Mouse (Mus musculus) E14TG2a.4 (cell line): Measurements from ENCODE around the gene Herc1.

Experiments used
- H3K27me3 ChIP-seq: 2 replicates; pipeline ENCODE4 v1.6.1; 2014; ENCODE audit warnings: low read length, control low read depth; ENCODE audit not compliant: insufficient read depth
- H3K36me3 ChIP-seq: 2 replicates; pipeline ENCODE4 v1.6.1; 2014; ENCODE audit warnings: low read length, control low read depth; ENCODE audit not compliant: insufficient read depth
- H3K4me1 ChIP-seq: replicated peaks from 2 replicates; pipeline ENCODE4 v1.6.1; 2014; ENCODE audit warnings: low read depth, low read length, control low read depth
- H3K4me3 ChIP-seq: replicated peaks from 2 replicates; pipeline ENCODE4 v1.5.1; 2014; ENCODE audit warnings: mild to moderate bottlenecking, low read length
- H3K9me3 ChIP-seq: 2 replicates; pipeline ENCODE4 v1.6.1; 2014; ENCODE audit warnings: low read length, control low read depth
- CTCF ChIP-seq: conservative IDR thresholded peaks from 2 replicates; pipeline ENCODE4 v1.5.1; 2014; ENCODE audit warnings: low read length
- NANOG ChIP-seq: IDR thresholded peaks from 2 replicates; pipeline ENCODE4 v1.6.1; 2014; ENCODE audit warnings: borderline replicate concordance, low read length, mixed read lengths
- POU5F1 ChIP-seq: IDR thresholded peaks from 2 replicates; pipeline ENCODE4 v1.6.1; 2014; ENCODE audit warnings: low read length, borderline replicate concordance

The Herc1 gene

DNA sequence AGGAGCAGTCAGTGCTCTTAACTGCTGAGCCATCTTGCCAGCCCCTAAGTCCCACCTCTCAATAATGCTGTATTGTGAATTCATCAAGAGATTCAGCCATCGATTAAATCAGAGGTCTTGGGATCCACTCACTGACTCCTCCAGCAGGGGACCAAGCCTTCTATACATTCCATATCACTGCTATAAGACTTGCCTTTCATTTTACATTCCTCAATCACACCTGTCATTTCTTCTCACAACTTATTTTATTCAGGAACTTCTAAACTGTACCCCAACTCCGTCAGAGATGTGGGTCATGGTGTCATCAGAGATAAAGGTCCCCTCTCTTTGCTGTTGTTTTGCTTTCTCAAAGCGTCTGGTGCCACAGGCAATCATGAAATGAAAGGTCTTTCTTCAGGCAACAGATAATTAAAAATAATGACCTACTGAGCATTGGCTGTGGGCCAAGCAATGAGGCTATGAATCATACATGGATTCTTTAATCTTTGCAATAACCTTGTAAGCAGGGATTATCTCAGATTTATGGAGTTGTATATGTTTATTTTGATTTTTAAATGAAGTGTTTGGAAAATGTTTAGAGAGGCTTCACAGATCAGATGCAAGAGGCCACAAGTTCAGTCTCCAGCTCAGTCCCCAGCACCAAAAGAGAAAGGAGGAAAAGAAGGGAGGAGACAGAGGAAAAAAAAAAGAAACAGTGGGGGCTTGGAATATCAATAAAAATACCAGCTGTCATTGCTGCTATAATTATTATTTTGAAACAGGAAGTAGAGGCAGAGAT lies 12.1 kb upstream of the Herc1 start:
- H3K9me3 ChIP-seq, result no peaks in the 10 kb centered on the region

DNA sequence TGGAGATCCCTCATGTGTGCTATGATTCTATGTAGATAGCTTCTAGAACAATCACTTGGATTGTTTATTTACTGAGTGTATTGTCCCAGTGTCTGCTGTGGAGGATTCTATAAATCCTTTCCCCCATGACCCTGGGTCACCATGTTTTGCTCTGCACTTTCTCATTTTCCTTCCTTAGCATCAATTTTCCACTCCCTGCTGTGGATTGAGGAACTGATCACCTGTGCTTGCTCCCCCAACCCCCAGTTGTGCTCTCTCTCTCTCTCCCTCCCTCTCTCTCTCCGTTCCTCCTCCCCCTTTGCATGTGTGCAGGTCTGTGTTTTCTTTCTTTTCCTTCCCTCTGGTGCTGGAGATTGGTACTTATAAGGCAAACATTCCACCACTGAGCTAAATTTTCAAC lies 10.5 kb upstream of the Herc1 start:
- no peaks in the 10 kb centered on the region for H3K36me3 ChIP-seq
- no peak for TF ChIP-seq CTCF
- TF ChIP-seq POU5F1, result no peak
- no peak for TF ChIP-seq NANOG
- no peak overlapping the region for H3K4me3 ChIP-seq
- peaks cover 25% of the 10 kb centered on the region for H3K27me3 ChIP-seq
- no peaks in the 10 kb centered on the region for H3K4me1 ChIP-seq
- no peaks in the 10 kb centered on the region for H3K9me3 ChIP-seq

More for the DNA sequence above, 12.1 kb upstream of the Herc1 start:
- H3K4me1 ChIP-seq, result no peaks in the 10 kb centered on the region
- peaks cover 25% of the 10 kb centered on the region for H3K27me3 ChIP-seq
- no peak for TF ChIP-seq POU5F1
- no peak for TF ChIP-seq CTCF
- no peak for TF ChIP-seq NANOG
- no peaks in the 10 kb centered on the region for H3K36me3 ChIP-seq
- H3K4me3 ChIP-seq, result no peak overlapping the region

DNA sequence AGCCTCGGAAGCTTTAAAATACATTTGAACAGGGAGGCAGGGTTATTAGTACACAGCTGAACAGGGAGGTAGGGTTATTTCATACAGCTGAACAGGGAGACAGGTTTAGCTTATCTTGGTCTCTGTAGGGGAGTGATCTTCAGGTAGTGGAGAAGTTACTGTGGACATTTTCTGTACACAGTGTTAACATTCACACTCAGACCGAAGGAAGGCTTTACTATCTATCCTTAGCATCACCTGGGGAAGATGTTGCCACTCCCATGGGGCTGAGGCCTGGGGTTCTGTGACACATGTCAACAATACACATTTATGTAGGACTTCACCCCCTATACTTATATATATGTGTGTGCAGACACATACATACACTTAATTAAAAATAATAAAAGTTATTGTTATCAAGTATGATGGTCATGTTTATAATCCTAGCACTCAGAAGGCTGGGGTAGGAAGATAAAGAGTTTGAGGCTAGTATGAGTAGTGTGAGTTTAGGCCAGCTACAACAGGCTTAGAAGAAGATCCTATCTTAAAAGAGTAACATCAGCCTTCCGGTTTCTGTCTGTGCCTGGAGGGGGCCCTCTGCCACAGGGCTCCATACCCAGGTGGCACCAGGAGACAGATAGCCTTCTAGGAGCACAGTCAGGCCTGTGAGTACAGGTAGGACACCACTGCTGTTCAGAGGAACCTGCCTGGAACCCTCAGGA lies 9.7 kb upstream of the Herc1 start:
- TF ChIP-seq NANOG, result no peak
- TF ChIP-seq CTCF, result no peak
- H3K4me1 ChIP-seq, result no peaks in the 10 kb centered on the region
- no peaks in the 10 kb centered on the region for H3K36me3 ChIP-seq
- H3K9me3 ChIP-seq, result no peaks in the 10 kb centered on the region
- peaks cover 25% of the 10 kb centered on the region for H3K27me3 ChIP-seq
- no peak overlapping the region for H3K4me3 ChIP-seq

DNA sequence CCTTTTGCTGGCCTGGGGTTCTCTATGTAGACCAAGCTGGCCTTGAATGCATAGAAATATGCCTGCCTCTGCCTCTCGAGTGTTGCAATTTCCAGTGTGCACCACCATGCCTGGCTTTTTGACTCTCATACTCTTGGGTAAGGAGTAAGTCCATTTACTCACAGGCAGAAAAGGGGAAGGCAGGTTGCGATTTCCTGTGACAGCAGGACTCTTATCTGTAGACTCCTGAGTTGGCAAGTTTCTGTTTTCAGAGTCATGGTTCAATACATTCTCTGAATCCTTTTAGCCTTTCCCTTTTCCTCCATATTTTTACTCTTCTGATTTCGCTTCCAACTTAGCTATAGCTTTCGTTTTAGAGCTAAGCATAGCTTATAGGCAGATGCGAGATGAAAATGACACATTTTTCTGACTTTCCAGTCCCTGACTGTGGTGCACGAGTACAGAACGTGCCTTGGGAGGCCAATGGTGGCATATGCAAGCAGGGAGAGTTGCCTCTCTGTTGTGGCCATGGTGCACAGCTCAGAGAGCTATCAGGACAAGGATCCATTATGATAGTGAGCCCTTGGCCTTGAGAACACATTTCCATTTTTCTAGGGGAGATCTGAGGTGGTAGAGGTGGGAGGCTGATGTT lies 2.7 kb upstream of the Herc1 start:
- Histone ChIP-seq H3K9me3 (no peaks in the 10 kb centered on the region), H3K36me3 (no peaks in the 10 kb centered on the region)
- TF ChIP-seq POU5F1, result no peak
- no peak for TF ChIP-seq NANOG
- no peak for TF ChIP-seq CTCF

DNA sequence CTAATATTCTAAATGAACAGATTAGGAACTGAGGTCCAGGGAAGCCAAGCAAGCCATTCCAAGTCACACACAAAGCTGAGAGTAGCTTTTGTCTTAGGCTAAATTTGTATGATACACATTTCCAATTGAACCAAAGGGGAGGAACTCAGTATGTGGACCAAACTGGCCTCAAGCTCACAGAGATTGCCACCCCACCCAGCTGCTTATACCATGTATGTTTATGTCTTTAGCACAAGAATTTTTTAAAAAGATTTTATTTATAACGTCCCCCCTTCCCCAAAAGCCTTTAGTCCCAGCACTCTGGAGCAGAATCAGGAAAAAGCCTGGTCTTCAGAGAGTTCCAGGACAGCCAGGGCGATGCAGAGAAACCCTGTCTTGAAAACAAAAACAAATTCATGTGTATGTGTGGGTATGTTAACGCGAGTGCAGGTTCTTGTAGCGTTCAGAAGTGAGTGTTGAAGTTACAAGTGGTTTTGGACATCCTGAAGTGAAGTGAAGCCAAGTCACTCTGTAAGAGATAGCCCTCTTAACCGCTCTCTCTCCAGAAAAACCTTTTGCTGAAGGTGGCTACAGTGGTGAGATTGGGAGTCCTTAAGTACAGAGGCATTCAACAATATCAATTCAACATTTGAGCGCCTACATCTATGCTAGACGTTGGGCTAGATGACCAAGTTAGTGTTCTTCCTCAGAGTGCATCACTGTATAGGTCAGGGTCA lies 948 bp upstream of the Herc1 start:
- Histone ChIP-seq H3K27me3 (peaks cover 3% of the 10 kb centered on the region; the same call in 1 of the 2 replicates), H3K4me1 (peaks cover 10% of the 10 kb centered on the region), H3K36me3 (no peaks in the 10 kb centered on the region), H3K4me3 (peak overlapping the region; percentile 100), H3K9me3 (no peaks in the 10 kb centered on the region)
- TF ChIP-seq CTCF (no peak), POU5F1 (no peak), NANOG (no peak)

More for the DNA sequence above, 2.7 kb upstream of the Herc1 start:
- H3K4me1 ChIP-seq, result peaks cover 10% of the 10 kb centered on the region
- no peak overlapping the region for H3K4me3 ChIP-seq
- H3K27me3 ChIP-seq, result peaks cover 3% of the 10 kb centered on the region; the same call in 1 of the 2 replicates

DNA sequence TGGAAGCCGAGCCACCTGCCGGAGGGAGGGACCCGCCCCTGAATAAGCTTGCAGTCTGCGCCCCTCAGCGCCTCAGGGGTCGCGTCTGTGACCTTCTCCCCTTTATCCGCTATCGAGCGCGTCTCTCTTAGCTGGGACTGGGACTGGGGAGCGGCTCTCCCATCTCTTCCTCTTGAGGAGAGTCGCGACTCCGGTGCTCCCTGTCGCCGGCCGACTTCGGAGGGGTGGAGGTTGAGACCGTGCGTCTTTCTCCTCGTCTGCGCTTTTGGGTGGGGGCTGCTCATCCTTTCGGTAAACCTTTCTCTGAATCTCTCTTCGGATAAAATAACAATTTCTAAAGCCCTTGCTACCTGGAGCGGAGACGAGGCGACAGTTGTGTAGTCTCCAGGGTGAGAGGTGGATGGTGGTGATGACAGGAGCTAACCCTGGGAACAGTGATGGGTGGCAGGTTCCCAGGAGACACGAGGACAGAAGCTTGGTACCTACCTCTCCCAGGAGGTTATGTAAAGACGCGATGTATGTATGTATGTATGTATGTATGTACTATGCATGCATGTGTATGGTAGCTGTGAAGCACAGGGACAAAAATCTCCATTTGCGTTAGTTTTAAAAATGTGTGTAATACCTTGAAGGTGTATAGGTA lies 659 bp downstream of the Herc1 start:
- no peak for TF ChIP-seq NANOG
- no peak for TF ChIP-seq CTCF
- no peak for TF ChIP-seq POU5F1
- H3K27me3 ChIP-seq, result peaks cover 3% of the 10 kb centered on the region; the same call in 1 of the 2 replicates

DNA sequence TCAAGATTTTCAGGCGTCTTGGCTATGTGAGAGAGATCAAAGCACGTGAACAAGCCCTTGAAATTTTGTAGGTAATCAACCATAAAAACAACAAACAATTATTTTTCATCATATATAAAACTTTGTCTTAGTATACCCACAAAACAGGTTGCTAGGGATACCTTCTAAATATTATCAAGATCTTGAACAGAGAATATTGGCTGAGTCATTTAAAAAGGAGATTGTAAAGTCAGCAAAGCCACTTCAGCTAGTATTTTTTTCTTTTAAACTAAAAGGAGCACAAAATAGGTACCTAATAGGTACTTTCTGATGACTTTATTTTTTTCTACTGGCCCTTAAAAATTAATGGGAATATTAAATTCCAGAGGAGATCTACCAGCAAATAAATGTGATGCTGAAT lies 2.5 kb downstream of the Herc1 start:
- Histone ChIP-seq H3K4me1 (peaks cover 7% of the 10 kb centered on the region), H3K4me3 (no peak overlapping the region), H3K27me3 (peaks cover 2% of the 10 kb centered on the region; the same call in 1 of the 2 replicates), H3K36me3 (no peaks in the 10 kb centered on the region), H3K9me3 (no peaks in the 10 kb centered on the region)
- TF ChIP-seq POU5F1 (no peak), CTCF (no peak), NANOG (no peak)

More for the DNA sequence above, 659 bp downstream of the Herc1 start:
- Histone ChIP-seq H3K4me1 (peaks cover 10% of the 10 kb centered on the region), H3K9me3 (no peaks in the 10 kb centered on the region), H3K36me3 (no peaks in the 10 kb centered on the region), H3K4me3 (peak overlapping the region; percentile 100)
